Mouse (Mus musculus) left cerebral cortex, postnatal 36 days (tissue): Measurements from ENCODE around the gene Islr. TPM values are rescaled to one million over a fixed set of nuclear protein-coding genes. Genes with fewer than 3 reads are reported as not detected.

Experiments
- DNase-seq, 2 experiments: peaks; one replicate each; pipeline ENCODE4 v3.0.0; 2021 to 2022; ENCODE audit warnings: low spot score in 2 of 2, mixed read lengths in 1 of 2
- intact Hi-C: fragments of 180-260 bp; cut with DNase I; formaldehyde crosslinking; loops from one replicate; pipeline ENCODE4 v1.15.1; 2025
- total RNA-seq, 2 experiments: library from RNA; stranded (reverse); gene quantifications; 2 replicates each; pipeline ENCODE4 v1.2.3; 2021

Gene Islr
- total RNA-seq, 2 experiments from 2014 or later, result 13.8 to 16.8 TPM

DNA sequence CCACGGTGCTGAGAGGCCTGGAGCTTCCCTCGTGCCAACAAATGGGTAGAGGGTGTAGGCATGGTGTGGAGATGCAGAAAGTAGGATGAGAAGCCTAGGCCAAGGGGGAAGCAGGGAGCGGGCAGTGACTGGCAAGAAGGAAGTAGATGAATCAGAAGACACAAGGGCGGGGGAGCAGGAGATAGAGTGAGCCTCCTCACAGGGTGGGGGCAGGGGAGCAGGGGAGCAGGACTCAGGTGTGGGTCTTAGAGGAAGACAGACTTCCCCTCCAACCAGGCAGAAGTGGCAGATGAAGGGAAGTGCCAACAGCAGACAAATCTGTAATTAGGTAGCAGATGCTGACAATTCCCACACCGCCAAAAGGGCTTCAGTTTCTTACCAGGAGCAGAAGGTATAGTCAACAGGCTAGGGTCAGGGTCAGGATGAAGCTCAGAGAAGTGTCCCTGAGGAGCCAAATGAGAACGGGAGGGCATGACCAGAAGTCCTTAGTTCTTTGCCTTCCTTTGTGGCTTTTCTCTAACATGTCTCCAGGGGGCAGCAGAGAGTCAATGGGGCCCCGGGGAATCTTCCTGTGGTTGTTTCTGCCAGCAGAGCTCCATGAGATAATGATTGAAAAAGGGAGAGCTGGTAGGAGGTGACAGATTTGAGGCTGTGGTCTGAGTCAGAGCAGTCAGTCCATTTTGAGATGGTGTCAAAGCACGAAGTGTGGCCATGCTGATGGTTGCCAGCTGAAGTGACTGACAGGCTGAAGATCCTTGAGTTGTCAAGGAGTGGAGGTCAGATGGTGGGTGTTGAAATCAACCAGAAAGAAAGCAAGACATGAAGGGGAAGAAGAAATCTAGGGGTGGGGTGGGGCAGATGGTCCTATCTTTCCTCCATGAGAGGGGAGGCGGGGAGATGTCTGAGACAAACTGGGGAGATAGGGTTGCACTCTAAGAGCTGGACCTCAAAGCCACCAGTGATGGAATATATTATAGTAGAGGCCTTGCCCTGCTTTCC, 22.1 kb upstream of the Islr start:
- peak; percentile 33 to 38 for DNase-seq
- intact Hi-C loops, result loop anchor here (5.0 kb wide), 1 partner anchor 41 kb away; no protein-coding TSS in a partner anchor

DNA sequence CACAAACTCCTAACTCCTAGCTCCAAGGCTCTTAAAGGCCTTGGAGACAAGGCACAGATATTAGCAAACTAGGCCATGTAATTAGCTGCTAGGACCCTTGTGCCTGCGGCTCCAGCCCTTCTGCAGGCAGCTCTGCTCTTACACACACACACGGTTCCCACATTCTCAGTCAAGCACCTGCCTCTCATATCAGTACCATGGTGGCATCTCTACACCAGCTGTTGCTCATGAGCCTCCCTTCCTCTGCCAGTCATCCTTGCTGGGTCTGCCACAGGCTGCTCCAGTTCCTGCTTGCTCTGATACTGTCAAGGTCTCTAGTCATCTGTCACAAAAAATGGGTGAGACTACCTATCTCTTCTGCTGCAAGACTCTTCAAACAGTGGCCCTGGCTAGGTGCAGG, 20.2 kb upstream of the Islr start:
- intact Hi-C loops, result no loop called here
- DNase-seq, result no peak

DNA sequence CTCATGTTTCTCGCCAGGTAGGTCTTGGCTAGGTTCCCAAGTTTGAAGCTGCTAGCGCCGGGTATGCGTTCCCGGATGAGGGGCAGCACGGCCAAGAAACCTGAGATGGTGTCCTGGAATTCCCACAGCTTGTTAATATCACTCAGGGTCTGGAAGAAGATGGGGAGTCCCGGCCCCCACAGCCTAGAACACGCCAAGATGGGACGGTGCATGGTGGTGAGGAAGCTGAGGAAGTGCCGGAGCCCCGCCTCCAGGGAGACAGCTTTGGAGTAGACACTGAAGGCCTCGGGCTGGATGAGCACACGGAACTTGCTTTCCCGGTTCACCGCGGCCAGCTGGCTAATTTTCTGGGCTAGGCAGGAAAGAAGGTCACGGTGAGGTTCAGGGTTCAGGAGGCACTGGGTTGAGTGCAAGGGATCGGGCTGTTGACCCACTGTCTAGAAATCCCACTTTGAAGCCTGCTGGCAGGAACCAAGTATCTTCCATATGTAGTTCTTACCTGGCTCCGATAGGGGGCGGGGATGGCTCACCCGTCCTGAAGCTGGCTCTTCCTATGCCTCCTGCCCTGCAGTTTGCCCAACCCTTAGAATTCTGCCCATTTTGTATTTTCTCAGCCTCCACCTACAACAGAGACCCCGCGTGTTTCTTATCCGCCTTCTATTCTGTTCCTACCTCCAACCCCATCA, 16.3 kb upstream of the Islr start:
- DNase-seq, result peak in 1 of 2 experiments; percentile 21
- intact Hi-C loops, result no loop called here

DNA sequence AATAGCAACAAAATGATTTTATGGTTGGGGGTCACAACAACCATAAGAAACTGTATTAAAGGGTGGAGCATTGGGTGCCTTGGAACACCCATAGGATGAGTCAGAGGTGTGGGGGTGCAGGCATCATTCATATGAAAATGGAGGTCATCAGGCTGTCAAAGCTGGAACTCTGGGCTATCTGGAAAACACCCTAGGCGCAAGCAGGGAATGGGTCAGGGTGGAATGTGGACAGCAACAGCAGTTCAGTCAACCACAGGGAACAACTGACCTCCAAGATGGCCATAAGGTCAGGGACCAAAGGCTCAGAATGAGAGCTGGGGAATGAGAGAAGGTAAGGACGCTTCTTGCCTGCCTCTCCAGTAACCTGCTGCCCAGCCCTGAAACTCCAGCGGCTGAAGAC, 14.4 kb upstream of the Islr start:
- DNase-seq, result no peak
- intact Hi-C loops, result no loop called here

DNA sequence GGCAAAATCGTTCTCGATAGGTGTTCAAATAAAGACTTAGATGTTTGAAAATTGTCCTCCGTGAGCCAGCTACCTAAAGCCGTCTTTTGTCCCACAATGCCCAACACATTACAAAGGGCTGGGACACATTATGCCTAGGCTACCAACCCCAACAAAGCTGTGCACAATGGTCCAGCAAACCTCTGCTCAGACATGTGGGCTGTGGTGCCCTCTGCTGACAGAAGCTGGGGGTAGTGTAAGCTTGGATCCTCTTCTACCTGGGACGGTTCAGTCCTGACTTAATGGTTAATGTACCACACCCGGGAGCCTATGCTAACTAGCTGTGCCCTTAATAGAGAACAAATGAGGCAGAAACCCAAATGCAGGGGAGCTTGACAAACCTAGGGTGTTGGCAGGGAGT, 12.3 kb upstream of the Islr start:
- intact Hi-C loops, result no loop called here
- no peak for DNase-seq

DNA sequence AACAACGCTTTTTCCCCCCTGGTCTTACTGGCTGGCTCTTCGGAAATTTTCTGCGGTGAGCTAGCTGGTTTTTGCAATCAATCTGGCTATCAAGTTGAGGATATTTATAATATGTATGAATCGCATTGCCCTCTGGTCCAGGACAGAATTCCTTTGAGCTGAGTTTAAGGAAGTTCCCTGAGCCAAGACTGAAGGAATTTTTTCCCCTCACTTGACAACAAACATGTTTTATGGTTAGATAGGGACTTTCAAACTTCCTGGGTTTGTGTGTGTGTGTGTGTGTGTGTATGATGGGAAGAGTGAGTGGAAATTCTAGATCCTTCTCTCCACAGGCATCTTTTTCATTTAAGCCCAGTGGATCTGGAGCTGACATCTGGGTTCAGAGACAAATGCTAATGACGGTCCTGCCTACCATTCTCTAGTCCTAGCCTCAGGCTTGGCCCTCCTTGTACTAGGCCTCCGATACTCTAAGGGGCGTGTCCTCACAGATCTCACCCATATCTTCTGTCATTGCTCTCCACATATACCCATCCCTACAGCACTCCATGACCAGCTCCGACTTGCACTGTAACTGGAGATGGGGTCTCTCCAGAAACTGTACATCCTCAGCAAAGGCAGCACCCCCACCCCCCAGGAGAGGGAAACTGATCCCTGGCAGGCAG, 10.5 kb upstream of the Islr start:
- intact Hi-C loops, result no loop called here
- DNase-seq, result no peak

DNA sequence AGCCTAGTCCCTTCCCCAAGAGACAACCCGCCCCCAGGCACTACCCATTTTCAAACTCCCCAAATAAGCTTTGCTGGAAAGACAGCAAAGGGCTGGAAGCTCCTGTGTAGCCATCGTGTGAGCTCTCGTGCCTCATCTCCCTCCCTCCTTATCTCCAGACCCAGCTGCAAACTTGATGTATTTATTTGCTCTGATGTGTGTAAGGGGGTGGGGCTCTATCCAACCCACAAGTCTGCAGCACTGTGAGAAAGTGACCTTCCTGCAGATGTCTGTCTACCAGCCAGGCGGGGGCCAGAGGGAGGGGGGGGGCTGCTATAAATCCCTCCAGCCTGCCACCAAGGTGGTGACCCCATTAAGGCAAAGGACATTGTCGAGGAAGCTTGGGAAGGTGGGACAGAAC, 9.8 kb upstream of the Islr start:
- no peak for DNase-seq
- intact Hi-C loops, result no loop called here

DNA sequence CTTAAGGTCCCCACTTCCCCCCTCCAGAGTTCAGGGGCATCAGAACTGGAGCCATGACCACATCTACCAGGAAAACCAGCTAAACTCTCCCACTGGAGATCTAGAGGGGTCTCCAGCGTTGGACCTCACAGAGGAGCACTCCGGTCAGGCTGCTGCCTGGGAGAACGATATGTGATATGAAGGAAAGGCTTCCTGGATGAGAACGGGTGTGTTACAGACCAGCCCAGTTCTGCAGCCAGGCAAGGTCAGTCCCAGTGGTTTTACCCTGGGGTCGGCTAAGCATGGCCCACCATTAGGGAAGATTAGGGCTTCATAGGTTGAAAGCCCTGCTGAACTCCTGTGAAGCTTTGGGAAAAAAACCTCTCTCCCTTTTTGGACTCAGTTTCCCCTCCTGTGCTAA, 9.3 kb upstream of the Islr start:
- no peak for DNase-seq
- intact Hi-C loops, result no loop called here

DNA sequence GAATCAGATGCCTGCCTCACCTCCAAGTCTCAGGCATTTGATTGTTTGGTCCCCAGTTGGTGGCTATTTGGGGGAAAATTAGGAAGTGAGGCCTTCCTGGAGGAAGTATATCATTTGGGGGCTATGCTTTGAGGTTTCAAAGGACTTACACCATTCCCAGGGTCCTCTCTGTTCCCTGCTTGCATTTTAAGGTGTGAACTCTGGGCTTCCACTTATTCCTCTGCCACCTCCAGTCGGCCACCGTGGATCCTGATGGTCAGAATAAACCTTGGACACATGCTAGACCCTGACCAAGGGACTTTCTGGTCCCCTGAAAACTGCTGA, 6.2 kb upstream of the Islr start:
- intact Hi-C loops, result no loop called here
- no peak for DNase-seq

DNA sequence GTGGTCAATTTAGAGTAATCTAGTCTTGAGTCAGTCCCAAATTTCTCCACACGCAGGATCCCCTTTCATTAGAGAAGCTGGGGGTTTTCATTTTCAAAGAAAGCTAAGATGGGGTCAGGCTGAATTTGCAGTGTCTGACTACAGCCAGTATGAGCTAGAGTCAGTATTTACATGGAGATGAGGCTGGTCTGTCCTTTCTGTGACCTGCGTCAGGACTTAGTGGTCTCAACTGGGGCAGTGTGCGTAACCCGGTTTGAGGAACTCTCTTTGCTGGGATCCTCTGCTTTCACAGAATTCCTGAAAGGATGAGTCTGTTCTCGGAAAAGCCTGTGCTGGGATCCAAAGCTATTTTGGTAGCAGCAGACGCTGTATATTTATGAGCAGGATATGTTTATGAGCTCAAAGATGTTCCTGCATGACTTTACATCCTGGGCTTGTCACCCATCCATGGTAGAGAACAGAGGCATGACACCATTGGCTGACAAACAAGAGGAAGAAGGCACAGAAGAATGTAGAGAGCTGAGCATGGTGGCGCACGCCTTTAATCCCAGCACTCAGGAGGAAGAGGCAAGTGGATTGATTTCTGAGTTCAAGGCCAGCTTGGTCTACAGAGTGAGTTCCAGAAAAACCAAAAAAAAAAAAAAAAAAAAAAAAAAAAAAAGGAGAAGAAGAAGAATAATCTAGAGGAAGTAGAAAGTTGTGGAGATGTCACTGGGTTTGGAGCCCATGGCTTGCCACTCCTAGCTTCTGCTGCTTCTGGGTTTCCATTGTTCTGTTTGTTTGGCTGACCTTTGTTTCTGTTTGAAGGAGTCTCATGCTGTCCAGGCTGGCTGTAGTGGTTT, 5.6 kb upstream of the Islr start:
- intact Hi-C loops, result no loop called here
- DNase-seq, result no peak

DNA sequence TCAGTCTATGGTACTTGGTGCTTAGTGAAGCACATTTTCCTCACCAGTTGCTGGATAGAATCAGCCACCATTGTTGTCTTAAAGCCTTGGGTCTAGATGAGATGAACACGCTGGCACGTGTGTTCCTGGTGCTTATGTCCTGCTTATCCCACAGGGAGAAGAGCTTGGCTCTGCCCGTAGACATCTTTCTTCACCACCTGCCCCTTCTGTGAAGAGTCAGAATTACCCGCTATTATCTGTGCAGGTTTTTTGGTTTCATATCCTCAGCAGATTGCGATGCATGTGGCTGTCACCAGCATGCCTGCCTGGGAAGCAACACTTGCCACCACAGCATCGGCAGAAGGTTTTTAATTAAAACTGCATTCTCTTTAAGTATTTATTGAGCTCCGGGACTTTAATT, 1.9 kb upstream of the Islr start:
- DNase-seq, result no peak
- intact Hi-C loops, result no loop called here

DNA sequence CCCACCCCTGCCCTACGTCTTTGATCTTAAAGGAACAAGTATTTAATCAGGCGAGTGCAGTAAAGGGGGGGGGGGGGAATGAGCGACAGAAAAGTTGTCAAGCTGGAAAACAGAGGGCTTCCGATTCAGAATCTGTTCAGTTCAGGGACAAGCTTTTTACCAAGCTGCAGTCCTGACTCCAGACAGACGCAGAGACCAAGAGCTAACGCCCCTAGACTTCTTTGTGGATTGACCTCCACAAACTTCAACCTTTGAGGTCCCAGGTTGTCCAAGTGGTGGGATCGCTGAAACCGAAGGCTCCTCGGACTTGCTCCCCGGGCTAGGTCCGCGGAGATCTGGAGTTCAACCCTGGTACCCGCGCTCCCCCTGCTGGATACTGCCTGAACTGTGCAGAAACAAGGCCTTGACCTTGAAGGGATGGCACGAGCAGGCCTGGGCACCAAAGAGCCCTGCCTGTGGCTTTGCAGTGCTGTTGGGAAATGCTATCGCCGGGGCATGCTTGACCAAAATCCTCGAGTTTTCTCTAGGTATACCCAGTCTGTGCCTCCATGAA, 418 bp upstream of the Islr start:
- peak; percentile 82 to 89 for DNase-seq
- intact Hi-C loops, result loop anchor here (1.0 to 2.0 kb wide), 2 partner anchors 154 to 166 kb away; no protein-coding TSS in a partner anchor

DNA sequence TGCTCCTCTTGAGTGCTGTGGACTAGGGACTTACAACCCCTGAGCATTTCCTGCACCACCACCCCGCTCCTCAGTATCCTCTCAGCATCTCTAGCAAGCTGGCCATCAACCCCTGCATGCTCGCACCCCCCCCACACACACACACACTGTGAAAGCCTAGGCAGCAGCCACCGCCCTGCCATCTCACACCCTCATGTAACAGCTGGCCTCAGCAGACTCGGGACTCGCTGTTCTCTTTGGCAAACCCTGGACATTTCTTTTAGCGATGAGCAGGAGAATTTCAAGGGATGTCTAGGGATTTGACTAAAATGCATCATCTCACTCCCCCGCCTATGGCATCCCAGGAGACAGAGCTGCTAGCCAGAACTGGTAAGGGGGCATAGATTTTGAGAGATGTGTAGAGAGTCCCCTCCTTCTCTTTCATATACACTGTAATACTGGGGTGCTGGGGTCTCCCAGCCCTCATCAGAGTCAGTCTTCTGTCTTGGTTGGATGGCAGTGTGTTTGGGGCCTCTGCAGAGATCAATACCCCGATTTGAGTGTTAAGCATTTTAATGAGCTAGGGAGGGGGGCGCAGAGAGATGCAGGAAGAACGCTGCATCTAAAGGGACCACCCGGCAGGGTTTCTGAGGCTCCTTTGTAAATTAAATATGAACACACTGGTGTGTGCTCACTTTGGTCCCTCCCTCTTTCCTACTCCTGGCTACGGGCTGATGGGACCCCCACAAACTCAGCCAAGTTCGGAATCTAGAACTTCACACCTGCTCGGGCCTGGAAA, 1.2 kb downstream of the Islr start:
- DNase-seq, result peak; percentile 74 to 82
- intact Hi-C loops, result loop anchor here (2.0 kb wide), 1 partner anchor 136 kb away; no protein-coding TSS in a partner anchor

DNA sequence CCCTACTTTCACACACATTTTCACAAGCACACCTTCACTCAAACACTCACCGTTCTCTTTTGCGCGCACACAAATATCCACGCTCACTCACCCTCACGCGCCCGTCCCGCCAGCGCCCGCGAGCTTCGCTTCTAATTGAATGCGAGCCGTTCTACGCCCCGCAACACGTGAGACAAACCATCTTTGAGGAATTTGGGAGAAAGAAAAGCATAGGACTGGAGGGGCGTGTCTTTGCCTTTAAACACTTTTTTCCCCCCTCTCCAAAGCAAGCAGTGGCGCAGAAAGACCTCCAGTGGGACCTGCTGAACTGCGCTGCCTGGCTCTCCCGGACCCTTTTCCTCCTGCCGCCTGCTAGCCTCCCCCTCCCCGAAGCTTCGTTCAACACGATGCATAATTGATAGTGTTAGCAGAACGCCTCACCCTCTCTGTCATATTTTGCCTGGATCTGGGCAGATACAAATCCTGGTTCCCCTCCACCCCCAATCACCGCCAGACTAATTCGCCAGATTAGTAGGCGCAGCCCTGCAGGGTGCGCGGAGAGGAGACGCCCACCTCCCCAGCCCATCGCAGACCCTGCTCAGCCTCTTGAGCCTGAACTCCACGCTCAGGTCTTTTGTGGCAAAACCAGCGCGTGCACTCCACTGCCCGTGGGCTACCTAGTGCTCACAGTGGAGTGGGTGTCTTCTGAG, 2.1 kb downstream of the Islr start:
- peak; percentile 57 to 62 for DNase-seq
- intact Hi-C loops, result loop anchor here (2.0 kb wide), 1 partner anchor 135 kb away; no protein-coding TSS in a partner anchor

DNA sequence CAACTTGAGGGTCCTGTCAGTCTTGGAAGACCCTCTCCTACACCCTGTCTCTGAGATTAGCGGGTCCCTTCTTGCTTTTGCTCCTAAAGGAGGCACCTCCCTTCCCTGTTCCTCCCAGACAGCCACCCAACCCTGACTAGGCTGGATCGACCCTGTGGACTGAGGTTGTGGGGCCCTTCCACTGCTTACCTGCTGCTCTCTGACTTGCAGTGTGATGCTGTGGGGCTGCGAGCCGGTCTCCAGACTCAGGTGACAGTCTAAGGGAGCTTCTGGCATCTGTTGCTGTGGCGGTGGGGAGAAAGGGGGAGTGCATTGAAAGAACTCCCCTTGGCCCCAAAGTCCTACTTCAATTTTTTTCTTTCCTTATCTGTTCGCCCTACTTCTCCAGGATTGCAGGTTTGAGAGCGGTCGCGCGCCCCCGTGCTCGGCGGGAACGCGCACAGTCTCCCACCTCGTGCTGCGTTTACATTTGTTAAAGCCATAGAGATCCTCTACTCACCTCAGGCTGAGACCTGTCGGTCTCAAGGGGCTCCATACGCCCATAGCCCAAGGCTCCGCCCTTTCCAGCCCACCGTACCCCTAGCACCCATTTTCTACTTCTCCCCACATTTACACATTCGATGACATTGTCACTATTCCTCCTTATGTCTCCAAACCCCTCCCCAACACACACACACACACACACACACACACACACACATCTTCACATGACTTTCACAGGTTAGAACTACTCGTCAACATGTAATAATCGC, 2.8 kb downstream of the Islr start:
- intact Hi-C loops, result no loop called here
- peak in 1 of 2 experiments; percentile 48 for DNase-seq

DNA sequence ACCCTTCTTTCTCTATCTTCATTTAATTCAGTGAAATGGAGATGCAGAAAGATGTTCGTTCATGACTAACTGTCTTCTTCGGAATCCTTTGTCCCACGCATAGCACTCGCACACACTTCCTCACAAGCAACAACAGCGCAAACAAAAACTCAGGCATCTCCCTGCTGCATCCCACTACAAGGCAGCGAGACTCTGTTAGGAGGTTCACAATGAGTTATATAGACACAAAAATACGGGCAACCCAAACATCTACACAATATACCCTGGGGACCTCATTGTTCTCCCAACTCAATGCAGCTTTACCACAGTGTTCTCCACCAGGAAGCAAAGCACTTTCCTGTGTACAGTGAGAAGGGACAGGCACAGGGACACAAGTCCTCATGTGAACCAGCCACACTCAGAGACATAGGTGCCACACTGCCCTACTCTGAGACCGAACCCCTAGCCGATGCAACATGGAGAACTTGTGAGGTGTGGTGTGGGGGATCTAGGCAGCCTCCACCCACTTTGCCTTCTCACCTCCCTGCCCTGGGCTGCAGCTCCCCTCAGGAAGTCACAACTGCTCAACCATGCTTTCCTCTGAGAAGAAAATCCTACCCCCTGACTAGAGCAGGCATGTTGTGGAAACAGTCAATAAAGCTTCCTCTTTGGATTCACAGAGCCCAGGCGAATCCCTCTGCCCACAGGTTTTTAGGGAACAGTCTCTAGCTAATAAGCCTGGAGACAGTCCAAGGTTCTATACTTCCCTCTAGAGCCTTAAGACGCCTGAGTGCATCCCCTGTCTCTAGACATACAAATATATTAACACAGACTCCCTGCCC, 3.6 kb downstream of the Islr start:
- peak in 1 of 2 experiments; percentile 32 for DNase-seq
- intact Hi-C loops, result no loop called here
